Mouse (Mus musculus) heart, embryonic 14.5 days (tissue): Measurements from ENCODE around the gene F7. TPM values are rescaled to one million over a fixed set of nuclear protein-coding genes. Genes with fewer than 3 reads are reported as not detected.

Experiments
- ATAC-seq: fragments of 200-750 bp; cut with Nextera tagmentation; 2 replicates; pipeline ENCODE4 v1.8.0; 2017; ENCODE audit warnings: low read depth, moderate TSS enrichment; ENCODE audit not compliant: insufficient number of reproducible peaks, insufficient read depth, low FRiP score
- H3K27ac ChIP-seq, 2 experiments: fragments of 200-500 bp in 1 of 2; fragments of 300-500 bp in 1 of 2; sonication (generic) in 1 of 2; replicated peaks in 1 of 2; 2 replicates each; pipeline ENCODE4 v1.5.1; 2012 to 2014; ENCODE audit warnings: low read depth in 2 of 2, low read length in 2 of 2, control low read depth in 1 of 2, mild to moderate bottlenecking in 1 of 2, mixed read lengths in 1 of 2; ENCODE audit not compliant: control insufficient read depth in 1 of 2, insufficient read depth in 1 of 2
- H3K27me3 ChIP-seq: fragments of 300-500 bp; sonication (generic); 2 replicates; pipeline ENCODE4 v1.6.1; 2014; ENCODE audit warnings: mild to moderate bottlenecking, low read length, control low read depth; ENCODE audit not compliant: control insufficient read depth, insufficient read depth
- H3K36me3 ChIP-seq: fragments of 300-500 bp; sonication (generic); 2 replicates; pipeline ENCODE4 v1.6.1; 2014; ENCODE audit warnings: mild to moderate bottlenecking, control low read depth, low read length, mixed read lengths; ENCODE audit not compliant: control insufficient read depth, insufficient read depth
- H3K4me1 ChIP-seq, 2 experiments: fragments of 200-500 bp in 1 of 2; fragments of 300-500 bp in 1 of 2; sonication (generic) in 1 of 2; 2 replicates each; pipeline ENCODE4 v1.6.1; 2012 to 2014; ENCODE audit warnings: low read length in 2 of 2, control low read depth in 1 of 2, mixed read lengths in 1 of 2; ENCODE audit not compliant: control insufficient read depth in 2 of 2, insufficient read depth in 2 of 2
- H3K4me2 ChIP-seq: fragments of 300-500 bp; sonication (generic); 2 replicates; pipeline ENCODE4 v1.6.1; 2014; ENCODE audit warnings: mild to moderate bottlenecking, low read length
- H3K4me3 ChIP-seq, 2 experiments: fragments of 200-500 bp in 1 of 2; fragments of 300-500 bp in 1 of 2; sonication (generic) in 1 of 2; 2 replicates each; pipeline ENCODE4 v1.5.1; 2012 to 2014; ENCODE audit warnings: low read length in 2 of 2, mild to moderate bottlenecking in 2 of 2, control low read depth in 1 of 2, low read depth in 1 of 2, moderate library complexity in 1 of 2; ENCODE audit not compliant: control insufficient read depth in 1 of 2, insufficient read depth in 1 of 2
- H3K9ac ChIP-seq: fragments of 300-500 bp; sonication (generic); 2 replicates; pipeline ENCODE4 v1.6.1; 2014; ENCODE audit warnings: mild to moderate bottlenecking, low read length
- H3K9me3 ChIP-seq: fragments of 300-500 bp; sonication (generic); 2 replicates; pipeline ENCODE4 v1.6.1; 2016; ENCODE audit warnings: low read length, control low read depth; ENCODE audit not compliant: control insufficient read depth
- WGBS: fragments of 180-500 bp; shearing (Covaris S2); extraction: QIAGEN DNeasy Blood & Tissue Kit; methylation state at CpG from one replicate; pipeline ENCODE4 v1.1.7; 2014; 5-methylcytosine and 5-hydroxymethylcytosine counted together
- polyA plus RNA-seq: library from polyadenylated mRNA; unstranded; fragments of >200 nt; fragmentation: Nextera tagmentation; extraction: Ambion mirVana; gene quantifications from 2 replicates; pipeline ENCODE4 v1.2.1, GENCODE M21; 2014

F7 gene
- polyA plus RNA-seq, 1 experiment from 2014 or later: not detected

- H3K36me3 ChIP-seq: no peaks in the 10 kb centered on the region
- H3K4me2 ChIP-seq: no peak overlapping the region
- ATAC-seq: no peak
- no peak overlapping the region for H3K4me3 ChIP-seq
- no peak overlapping the region for H3K9ac ChIP-seq
- 0 out of 2 replicates have a peak, but pooled peaks cover 6% of the 10 kb centered on the region for H3K9me3 ChIP-seq
- WGBS: 84% methylated on average over 17 of the region's 17 CpGs
- H3K27me3 ChIP-seq: no peaks in the 10 kb centered on the region
- peaks cover 5 to 6% of the 10 kb centered on the region in 2 experiments; a peak in 3 of 4 replicates for H3K4me1 ChIP-seq
- H3K27ac ChIP-seq: no peak overlapping the region
Observed at GRCm38 (mm10) chr8:12984601-12985243, 41.1 kb upstream of the F7 start.

GRCm38 (mm10) chr8:12985259-12985658 lies 40.6 kb upstream of the F7 start:
- ATAC-seq: no peak
- peaks cover 5 to 6% of the 10 kb centered on the region in 2 experiments; a peak in 3 of 4 replicates for H3K4me1 ChIP-seq
- 0 out of 2 replicates have a peak, but pooled peaks cover 6% of the 10 kb centered on the region for H3K9me3 ChIP-seq
- no peaks in the 10 kb centered on the region for H3K27me3 ChIP-seq
- H3K4me2 ChIP-seq: no peak overlapping the region
- no peaks in the 10 kb centered on the region for H3K36me3 ChIP-seq
- H3K27ac ChIP-seq: no peak overlapping the region
- 87% methylated on average over 13 of the region's 13 CpGs for WGBS
- H3K4me3 ChIP-seq: no peak overlapping the region
- no peak overlapping the region for H3K9ac ChIP-seq

- Histone ChIP-seq H3K36me3 (no peaks in the 10 kb centered on the region), H3K9ac (peak overlapping the region; percentile 45; the same call in 1 of the 2 replicates), H3K4me1 (peaks cover 9% of the 10 kb centered on the region in 2 experiments; a peak in 3 of 4 replicates), H3K4me3 (no peak overlapping the region), H3K4me2 (no peak overlapping the region), H3K27ac (no peak overlapping the region), H3K27me3 (no peaks in the 10 kb centered on the region), H3K9me3 (no peaks in the 10 kb centered on the region)
- ATAC-seq: no peak
- 31% methylated on average over 8 of the region's 8 CpGs for whole genome bisulfite sequencing
Observed at GRCm38 (mm10) chr8:12987571-12987970, 38.3 kb upstream of the F7 start.

- no peak overlapping the region for H3K4me3 ChIP-seq
- H3K36me3 ChIP-seq: no peaks in the 10 kb centered on the region
- ATAC-seq: no peak
- H3K27ac ChIP-seq: no peak overlapping the region
- H3K27me3 ChIP-seq: no peaks in the 10 kb centered on the region
- no peak overlapping the region for H3K4me2 ChIP-seq
- H3K9me3 ChIP-seq: no peaks in the 10 kb centered on the region
- 68% methylated on average over 13 of the region's 13 CpGs for WGBS
- H3K9ac ChIP-seq: no peak overlapping the region
- peaks cover 12 to 14% of the 10 kb centered on the region in 2 experiments; a peak in 3 of 4 replicates for H3K4me1 ChIP-seq
Observed at GRCm38 (mm10) chr8:12988722-12989430, 37.0 kb upstream of the F7 start.

- H3K36me3 ChIP-seq: no peaks in the 10 kb centered on the region
- no peak overlapping the region for H3K27ac ChIP-seq
- H3K9ac ChIP-seq: no peak overlapping the region
- H3K4me3 ChIP-seq: no peak overlapping the region
- 80% methylated on average over 10 of the region's 10 CpGs for WGBS
- H3K27me3 ChIP-seq: no peaks in the 10 kb centered on the region
- H3K9me3 ChIP-seq: no peaks in the 10 kb centered on the region
- no peak for ATAC-seq
- H3K4me1 ChIP-seq: peaks cover 14 to 15% of the 10 kb centered on the region in 2 experiments
- H3K4me2 ChIP-seq: no peak overlapping the region
Observed at GRCm38 (mm10) chr8:12991411-12991810, 34.4 kb upstream of the F7 start.

GRCm38 (mm10) chr8:12994468-12994867 lies 31.4 kb upstream of the F7 start:
- Histone ChIP-seq H3K4me2 (no peak overlapping the region), H3K4me1 (peaks cover 19 to 22% of the 10 kb centered on the region in 2 experiments; a peak in 3 of 4 replicates)
- WGBS: 64% methylated on average over 5 of the region's 5 CpGs

GRCm38 (mm10) chr8:12995481-12995880 lies 30.4 kb upstream of the F7 start:
- H3K36me3 ChIP-seq: no peaks in the 10 kb centered on the region
- no peak for ATAC-seq
- no peaks in the 10 kb centered on the region for H3K27me3 ChIP-seq
- no peak overlapping the region for H3K4me3 ChIP-seq
- H3K9me3 ChIP-seq: no peaks in the 10 kb centered on the region
- 68% methylated on average over 5 of the region's 5 CpGs for WGBS
- no peak overlapping the region for H3K27ac ChIP-seq
- peaks cover 22% of the 10 kb centered on the region in 2 experiments; a peak in 3 of 4 replicates for H3K4me1 ChIP-seq
- no peak overlapping the region for H3K9ac ChIP-seq
- no peak overlapping the region for H3K4me2 ChIP-seq

More at GRCm38 (mm10) chr8:12994468-12994867, 31.4 kb upstream of the F7 start:
- Histone ChIP-seq H3K4me3 (no peak overlapping the region), H3K36me3 (no peaks in the 10 kb centered on the region), H3K27me3 (no peaks in the 10 kb centered on the region), H3K9ac (no peak overlapping the region), H3K9me3 (no peaks in the 10 kb centered on the region), H3K27ac (no peak overlapping the region)
- no peak for ATAC-seq
